Mouse (Mus musculus): ENCODE data around the gene Bcl9l.

GRCm38 (mm10) chr9:44539816-44540421, 57.3 kb downstream of the Bcl9l start:
- TF ChIP-seq EP300 (IDR thresholded peaks at IDR 0.05) = no peak
- no peak for TF ChIP-seq CTCF (IDR thresholded peaks at IDR 0.05)
